Mouse (Mus musculus) ovary, postnatal 14 days (tissue): ENCODE results near the gene Gm9918.
"Not testable (repeated sequence)": the region's sequence is repeated elsewhere in the genome, so short reads cannot be mapped to it uniquely, and the experiment has no call there.

Source experiments
- DNase-seq: peaks from one replicate; pipeline ENCODE4 v3.0.0; 2022; ENCODE audit warnings: low spot score

The Gm9918 gene

DNA sequence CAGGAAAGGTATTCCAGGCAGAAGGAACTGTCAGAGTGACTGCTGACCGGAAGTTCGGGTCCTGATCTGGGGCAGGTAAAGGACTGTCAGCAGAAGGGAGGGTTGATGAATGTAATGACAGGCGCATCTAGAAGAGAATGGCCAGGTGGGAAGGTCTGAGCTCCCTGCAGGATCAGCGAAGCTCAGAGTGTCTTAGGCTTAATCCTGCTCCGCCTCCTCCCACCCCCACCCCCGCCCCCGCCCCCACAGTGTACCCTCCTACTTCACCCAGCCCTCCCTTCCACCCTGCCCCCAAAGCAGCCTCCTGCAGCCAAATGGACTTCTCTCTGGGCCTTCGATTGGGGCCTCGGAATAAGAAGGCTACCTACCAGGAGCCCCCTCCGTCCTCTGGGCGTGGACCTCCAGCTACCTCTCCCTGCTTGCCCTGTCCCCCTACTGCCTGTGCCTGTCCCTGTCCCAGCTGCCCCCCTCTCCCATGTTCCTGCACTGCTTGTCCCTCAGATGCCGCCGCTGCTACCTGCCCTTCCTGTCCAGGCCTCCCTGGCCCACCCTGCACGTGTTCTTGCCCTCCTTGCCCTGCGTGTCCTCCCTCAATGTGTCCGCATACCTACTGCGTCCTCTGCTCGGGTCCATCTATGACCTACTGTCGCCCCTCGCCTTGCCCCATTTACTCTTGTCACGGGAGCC lies at the start of gene Gm9918:
Gm9918 (plus strand) TSS at position 290 of the 687 bp plus-strand sequence.
- no peak for DNase-seq

GRCm38 (mm10) chr15:102222386-102222785 lies 48.0 kb upstream of the Gm9918 start:
- DNase-seq: no peak

GRCm38 (mm10) chr15:102224186-102224991 lies 46.0 kb upstream of the Gm9918 start:
- DNase-seq: peak; percentile 76

GRCm38 (mm10) chr15:102224992-102225617 lies 45.3 kb upstream of the Gm9918 start:
- DNase-seq: no peak

DNA sequence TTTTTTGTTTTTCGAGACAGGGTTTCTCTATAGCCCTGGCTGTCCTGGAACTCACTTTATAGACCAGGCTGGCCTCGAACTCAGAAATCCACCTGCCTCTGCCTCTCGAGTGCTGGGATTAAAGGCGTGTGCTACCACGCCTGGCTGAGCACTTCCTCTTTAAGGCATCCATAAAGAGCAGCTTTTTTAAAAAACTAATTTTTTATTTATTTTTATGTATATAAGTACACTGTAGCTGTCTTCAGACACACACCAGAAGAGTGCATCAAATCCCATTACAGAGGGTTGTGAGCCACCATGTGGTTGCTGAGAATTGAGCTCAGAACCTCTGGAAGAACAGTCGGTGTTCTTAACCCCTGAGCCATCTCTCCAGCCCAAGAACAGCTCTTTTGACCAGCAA lies 44.7 kb upstream of the Gm9918 start:
- DNase-seq: not testable (repeated sequence)

- DNase-seq: no peak
These were observed 39.7 kb upstream of the Gm9918 start for GRCm38 (mm10) chr15:102230408-102231321.

- no peak for DNase-seq
These were observed 38.6 kb upstream of the Gm9918 start, which contains the start of gene Itgb7 for GRCm38 (mm10) chr15:102231748-102232147. Gene Itgb7, minus strand, starts transcription at chr15:102231944.

GRCm38 (mm10) chr15:102232764-102233163 lies 37.6 kb upstream of the Gm9918 start:
- DNase-seq: no peak

DNA sequence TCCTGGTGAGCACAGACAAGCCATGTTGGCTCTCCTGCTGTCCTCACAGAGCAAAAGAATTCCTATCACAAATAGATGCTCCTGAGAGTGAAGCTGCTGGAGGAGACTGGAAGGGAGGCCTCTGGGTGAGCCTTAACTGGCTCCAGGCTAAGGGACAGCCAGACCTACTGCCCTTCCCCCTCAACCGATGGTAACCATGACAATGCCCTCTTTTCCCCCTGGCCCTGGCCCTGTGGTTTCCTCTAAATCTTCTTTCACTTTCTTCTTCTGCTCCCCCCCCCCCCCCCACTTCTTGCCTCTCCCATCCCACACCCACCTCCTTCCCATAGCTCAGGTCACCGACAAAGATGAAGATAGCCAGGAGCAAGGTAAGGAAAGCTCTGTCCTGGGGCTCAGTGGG lies 36.5 kb upstream of the Gm9918 start:
- no peak for DNase-seq

GRCm38 (mm10) chr15:102235371-102236027 lies 34.9 kb upstream of the Gm9918 start:
- DNase-seq: no peak

GRCm38 (mm10) chr15:102238543-102239259 lies 31.7 kb upstream of the Gm9918 start:
- DNase-seq: no peak

GRCm38 (mm10) chr15:102239260-102239590 lies 31.1 kb upstream of the Gm9918 start:
- DNase-seq: peak; percentile 66

DNA sequence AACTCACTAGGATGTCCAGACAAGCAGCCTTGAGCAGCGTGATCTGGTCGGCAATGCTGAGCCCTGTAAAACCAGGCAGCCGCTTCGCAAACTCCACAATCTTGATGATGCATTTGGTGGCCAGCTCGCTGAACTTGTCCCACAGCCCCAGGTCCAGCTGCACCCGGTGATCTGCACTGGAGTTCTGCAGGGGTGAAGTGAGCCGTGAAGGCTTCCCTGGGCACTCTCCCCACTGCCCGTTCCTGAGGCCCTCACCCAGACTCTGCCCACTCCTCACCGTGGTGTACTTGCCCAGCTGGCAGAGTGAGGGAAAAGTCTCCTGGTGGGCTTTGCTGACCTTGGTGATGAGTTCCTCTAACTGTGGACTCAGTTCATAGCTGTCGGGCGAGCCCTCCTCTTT lies 30.5 kb upstream of the Gm9918 start:
- DNase-seq: no peak

DNA sequence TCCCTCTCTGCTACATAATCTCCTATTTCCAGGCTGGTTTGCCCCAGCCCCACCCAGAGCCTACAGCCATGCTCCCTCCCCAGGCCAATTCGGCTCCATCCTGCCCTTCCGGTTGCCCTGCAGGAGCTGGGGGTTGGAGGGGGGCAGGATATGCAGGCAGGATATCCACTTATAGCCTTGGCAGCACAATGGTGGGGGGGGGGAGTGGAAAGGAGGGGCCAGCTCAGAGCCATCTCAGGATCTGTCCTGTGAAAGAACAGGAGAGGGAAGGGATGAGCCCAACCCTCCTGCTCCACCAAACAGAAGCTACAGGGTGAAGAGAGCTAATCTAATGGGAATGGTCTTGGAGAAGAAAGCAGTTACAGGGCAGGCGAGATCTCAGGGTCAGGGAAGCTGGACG lies 29.8 kb upstream of the Gm9918 start:
- no peak for DNase-seq

GRCm38 (mm10) chr15:102242404-102243228 lies 27.7 kb upstream of the Gm9918 start:
- DNase-seq: no peak

DNA sequence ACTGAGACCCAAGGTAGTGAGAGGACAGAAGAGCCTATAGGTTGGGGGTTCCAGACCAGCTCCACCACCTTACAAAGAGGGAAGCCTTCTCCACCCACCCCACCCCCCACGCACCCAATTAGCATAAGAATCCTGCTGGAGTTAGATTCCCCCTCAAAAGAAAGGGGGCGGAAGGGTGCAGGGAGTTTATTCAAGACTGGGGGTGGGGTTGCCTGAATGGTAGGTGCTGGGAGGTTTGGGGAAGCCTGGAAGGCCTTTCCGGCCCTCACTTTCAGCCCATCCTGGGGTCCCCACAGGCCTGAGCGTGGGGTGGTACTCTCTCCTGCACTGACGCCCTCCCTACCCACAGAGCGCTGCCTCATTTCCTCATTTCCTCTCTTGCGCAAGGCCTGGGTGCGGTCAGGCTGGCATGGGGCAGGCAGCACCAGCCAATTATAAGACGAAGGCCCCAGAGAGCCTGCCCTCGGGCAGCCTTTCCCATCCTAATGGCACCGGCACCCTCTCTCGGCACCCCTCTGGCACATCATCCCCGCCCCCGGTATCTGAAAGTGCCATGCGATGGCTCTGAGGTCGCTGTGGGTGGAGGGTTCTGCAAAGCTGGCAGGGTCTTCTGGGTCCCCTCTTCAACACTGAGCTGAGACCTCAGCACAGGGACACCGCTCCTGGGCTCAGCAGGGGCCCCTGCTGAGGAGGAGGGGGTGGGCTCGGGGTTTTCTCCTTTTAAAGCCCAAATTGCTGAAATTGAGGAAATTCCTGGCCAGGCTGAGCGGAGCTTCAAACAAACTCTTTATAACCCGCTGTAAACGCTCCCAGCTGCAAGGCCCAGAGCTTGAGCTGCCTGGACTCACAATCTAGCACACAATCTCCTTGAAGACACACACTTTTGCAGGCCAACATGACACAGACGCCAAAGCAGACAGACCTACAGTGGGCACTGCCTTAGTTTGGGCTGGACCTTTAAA lies 26.9 kb upstream of the Gm9918 start:
- DNase-seq: no peak

GRCm38 (mm10) chr15:102244306-102245191 lies 25.8 kb upstream of the Gm9918 start:
- no peak for DNase-seq

GRCm38 (mm10) chr15:102245461-102245881 lies 24.9 kb upstream of the Gm9918 start:
- DNase-seq: no peak
